Mouse (Mus musculus) spleen, adult 18-20 months (tissue): Measurements from ENCODE around the gene Card10.
A peak's percentile ranks its signal among the peaks of the same experiment; 100 is the strongest.
"Not testable (repeated sequence)": the region's sequence is repeated elsewhere in the genome, so short reads cannot be mapped to it uniquely, and the experiment has no call there.

Experiments used
- DNase-seq, 2 experiments: peaks; one replicate each; pipeline ENCODE4 v3.0.0; 2022; ENCODE audit warnings: mixed read lengths in 2 of 2

Card10 gene

GRCm38 (mm10) chr15:78802776-78803391 is at the start of gene Card10:
Gene Card10 (minus strand): TSS chr15:78803042.
- DNase-seq: peak in 1 of 2 experiments; percentile 54

- peak; percentile 70 to 89 for DNase-seq
Measured at GRCm38 (mm10) chr15:78851505-78852153, 48.8 kb upstream of the Card10 start.

- no peak for DNase-seq
Measured at GRCm38 (mm10) chr15:78850944-78851343, 48.1 kb upstream of the Card10 start.

GRCm38 (mm10) chr15:78850059-78850824 is 47.4 kb upstream of the Card10 start:
- no peak for DNase-seq

DNA sequence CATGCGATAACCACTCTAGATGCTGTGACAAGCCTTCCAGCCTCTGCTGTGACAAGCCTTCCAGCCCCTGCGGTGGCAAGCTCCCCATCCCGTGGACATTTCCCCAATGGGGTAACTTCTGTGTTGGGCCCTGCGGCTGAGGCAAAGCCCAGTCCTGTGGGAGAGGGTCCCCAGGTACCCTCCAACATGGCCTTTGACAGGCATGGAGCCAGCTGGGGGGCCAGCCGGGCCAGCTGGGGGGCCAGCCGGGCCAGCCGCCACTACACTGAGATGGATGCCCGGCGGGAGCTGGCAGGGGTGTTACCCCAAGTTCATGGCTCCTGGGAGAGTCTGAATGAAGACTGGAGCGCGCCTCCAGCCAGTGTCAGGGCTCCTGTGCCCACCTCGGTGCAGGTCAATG is 46.6 kb upstream of the Card10 start:
- DNase-seq: no peak

DNA sequence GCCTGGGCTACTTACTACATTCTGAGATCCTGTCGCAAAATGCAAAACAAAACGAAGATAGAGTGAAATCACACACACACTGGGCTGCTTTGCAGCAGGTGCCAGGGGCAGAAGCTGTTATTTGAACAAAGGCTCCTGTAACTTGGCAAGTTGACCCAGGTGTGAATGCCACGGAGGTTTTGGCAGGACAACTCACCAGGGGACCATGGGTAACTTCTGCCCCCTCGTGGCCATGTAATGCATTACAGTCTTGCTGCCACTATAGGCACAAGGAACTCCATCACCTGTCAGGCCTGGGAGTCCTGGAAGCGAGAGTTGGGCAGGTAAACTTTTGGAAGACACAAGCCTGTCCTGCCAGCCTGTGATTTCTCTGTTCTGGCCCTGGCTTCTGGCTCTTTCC is 45.6 kb upstream of the Card10 start:
- DNase-seq: peak; percentile 55 to 82

DNA sequence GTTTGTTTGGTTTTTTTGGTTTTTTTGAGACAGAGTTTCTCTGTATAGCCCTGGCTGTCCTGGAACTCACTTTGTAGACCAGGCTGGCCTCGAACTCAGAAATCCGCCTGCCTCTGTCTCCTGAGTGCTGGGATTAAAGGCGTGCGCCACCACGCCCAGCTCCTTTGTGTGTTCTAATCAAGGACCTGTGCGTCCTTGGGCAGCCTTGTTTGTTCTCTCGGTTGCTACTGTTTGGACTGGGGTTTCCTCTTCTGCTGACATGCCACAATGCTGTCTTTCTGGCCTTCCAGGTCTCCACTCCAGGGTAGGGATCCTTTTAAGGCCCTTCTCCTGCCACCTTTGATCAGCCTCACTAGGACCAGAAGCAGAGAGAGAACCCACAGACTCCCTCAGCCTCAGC is 44.0 kb upstream of the Card10 start:
- not testable (repeated sequence) for DNase-seq

DNA sequence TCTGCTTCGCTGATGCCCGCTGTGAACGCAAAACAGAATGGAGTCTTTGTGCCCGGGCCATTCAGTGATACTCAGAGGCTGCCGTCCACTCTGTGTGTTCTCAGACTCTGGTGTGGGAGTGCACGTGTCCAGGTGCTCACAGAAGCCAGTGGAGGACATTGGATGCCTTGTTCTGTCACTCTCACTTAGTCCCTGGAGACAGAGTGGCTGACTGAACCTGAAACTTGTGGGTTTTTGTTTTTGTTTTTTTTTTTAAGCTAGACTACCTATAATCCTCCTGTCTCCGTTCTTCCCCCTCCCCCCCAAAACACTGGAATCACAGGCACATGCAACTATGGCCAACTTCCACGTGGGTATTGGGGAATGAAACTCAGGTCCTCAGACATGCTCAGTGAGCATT is 43.5 kb upstream of the Card10 start:
- DNase-seq: no peak

GRCm38 (mm10) chr15:78845867-78846266 is 43.0 kb upstream of the Card10 start:
- DNase-seq: no peak

GRCm38 (mm10) chr15:78845321-78845720 is 42.5 kb upstream of the Card10 start:
- DNase-seq: no peak

- DNase-seq: no peak
Measured at GRCm38 (mm10) chr15:78844791-78845190, 41.9 kb upstream of the Card10 start.

GRCm38 (mm10) chr15:78843581-78844469 is 41.0 kb upstream of the Card10 start:
- DNase-seq: peak in 1 of 2 experiments; percentile 24

DNA sequence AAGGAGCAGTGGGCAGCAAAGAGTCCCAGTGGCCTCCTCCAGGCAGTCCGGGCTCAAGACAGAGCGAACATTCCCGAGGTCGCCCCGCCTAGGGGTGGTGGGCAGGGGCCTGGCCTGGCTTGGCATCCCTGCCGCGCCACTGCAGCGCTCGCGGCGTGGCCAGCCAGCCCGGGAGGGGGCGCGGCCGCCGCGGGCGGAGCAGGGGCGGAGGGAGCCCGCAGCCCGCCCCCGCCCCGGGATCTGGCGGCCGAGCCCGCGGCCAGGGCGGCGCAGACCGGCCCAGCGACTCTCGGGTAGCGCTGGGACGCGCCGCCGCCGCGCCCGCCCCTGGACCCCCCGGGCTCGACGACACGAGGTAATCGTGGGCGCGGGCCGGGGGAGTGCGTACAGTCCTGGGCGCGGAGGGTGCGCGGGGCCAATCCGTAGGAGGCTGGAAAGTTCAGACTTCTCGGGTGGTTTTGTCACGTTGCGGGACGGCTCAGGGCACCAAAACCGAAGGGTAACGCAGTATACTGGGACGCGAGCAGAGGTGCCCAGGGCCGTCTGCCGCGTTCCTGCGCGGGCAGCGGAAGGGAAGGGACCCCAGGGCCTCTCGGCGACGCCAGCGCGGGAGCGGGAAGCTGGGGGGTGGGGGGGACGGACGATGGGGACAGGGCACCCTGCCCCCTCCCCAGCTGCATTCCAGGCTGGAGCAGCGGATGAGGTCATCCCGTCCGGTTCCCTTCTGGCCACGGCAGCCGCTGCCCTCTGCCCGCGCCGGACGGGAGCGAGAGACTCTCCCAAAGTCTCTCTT is 39.7 kb upstream of the Card10 start, which contains the start of gene Cdc42ep1:
Cdc42ep1 (plus strand) TSS at position 254 of the 793 bp plus-strand sequence.
- DNase-seq: peak in 1 of 2 experiments; percentile 19

GRCm38 (mm10) chr15:78841161-78841790 is 38.4 kb upstream of the Card10 start:
- DNase-seq: no peak

- DNase-seq: no peak
Measured at GRCm38 (mm10) chr15:78840751-78841150, 37.9 kb upstream of the Card10 start.

DNA sequence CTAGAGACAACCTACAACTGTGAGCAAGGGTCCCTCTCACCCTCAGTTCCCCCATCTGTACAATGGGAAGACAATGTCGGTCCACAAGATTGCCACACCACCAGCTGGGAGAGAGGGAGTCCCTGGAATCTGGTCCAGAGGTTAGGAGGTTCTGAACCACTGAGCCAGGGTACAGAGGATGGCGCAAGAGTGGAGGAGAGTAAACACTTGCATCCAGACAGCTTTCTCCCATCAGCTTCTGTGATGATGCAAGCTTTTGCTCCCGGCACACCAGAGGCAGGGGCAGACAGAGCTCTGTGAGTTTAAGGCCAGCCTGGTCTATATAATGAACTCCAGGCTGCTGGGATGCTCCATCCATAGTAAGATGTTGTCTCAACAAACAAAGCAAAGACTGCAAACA is 37.4 kb upstream of the Card10 start:
- DNase-seq: no peak

DNA sequence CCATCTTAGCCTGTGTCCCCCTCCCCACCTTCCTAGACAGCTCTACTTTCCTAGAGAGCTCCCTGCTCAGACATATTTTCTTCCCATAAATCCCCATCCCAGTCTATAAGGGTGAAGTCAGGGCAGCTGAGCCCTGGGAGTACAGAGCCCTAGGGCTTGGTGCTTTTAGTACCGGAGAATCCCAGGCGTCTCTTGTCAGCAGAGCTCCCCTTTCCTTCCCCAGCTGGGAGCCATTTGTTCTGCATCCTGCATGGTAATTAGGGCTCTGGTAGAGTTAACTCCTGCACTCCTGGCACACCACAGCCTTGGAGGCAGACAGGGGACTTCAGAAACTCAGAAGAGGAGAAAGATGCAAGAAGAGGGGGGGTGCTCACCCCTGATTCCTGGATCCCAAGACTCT is 36.9 kb upstream of the Card10 start:
- no peak for DNase-seq

GRCm38 (mm10) chr15:78836086-78836621 is 33.3 kb upstream of the Card10 start:
- no peak for DNase-seq

GRCm38 (mm10) chr15:78835200-78836085 is 32.6 kb upstream of the Card10 start:
- no peak for DNase-seq
